In the genomic region with DNA sequence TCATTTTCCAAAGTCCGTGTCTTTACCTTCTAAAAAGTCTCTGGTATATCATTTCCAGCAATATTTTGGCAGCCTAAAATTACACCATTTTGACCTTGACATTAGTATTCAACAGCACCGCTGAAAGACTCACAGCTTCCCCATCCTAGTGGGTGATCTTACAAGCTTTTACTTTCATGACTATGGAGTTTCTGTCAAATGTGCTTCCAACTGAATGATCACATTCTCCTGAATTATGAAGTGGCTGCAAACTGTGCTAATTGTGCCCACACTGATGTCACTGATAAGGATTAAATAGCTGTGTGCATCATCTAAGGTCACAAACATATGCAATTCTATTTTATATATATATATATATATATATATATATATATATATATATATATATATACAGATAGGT, we compare ENCODE assay signal across 16 mouse cellular contexts.
"Had no signal": no experiment of that assay in that cellular context is flagged by ENCODE, and none has a peak within 500 bp of the region (broad histone marks: within the 10 kb centered on the region; RNA-seq: fewer than 3 reads in every experiment).

No protein-coding gene starts in this region.

- H3K4me2 ChIP-seq: neural tube, embryonic 12.5 days; neural tube, embryonic 13.5 days; neural tube, embryonic 15.5 days; stomach, embryonic 15.5 days had no signal

- H3K27ac ChIP-seq: neural tube, embryonic 12.5 days; neural tube, embryonic 13.5 days; neural tube, embryonic 15.5 days; stomach, embryonic 15.5 days; stomach, postnatal 0 days had no signal

- H3K9ac ChIP-seq: neural tube, embryonic 12.5 days; neural tube, embryonic 13.5 days; neural tube, embryonic 15.5 days; stomach, embryonic 15.5 days had no signal

- H3K27me3 ChIP-seq: neural tube, embryonic 12.5 days; neural tube, embryonic 13.5 days; neural tube, embryonic 15.5 days; stomach, embryonic 15.5 days had no signal

- H3K4me3 ChIP-seq: neural tube, embryonic 12.5 days; neural tube, embryonic 13.5 days; neural tube, embryonic 15.5 days; stomach, embryonic 15.5 days had no signal

- DNase-seq: right cerebral cortex, adult 18-20 months; right cerebral cortex, postnatal 14 days; right cerebral cortex, postnatal 25 days; right cerebral cortex, postnatal 4 days; spleen, adult 18-20 months; thymus, adult 18-20 months; thymus, adult 2 months; thymus, postnatal 14 days; thymus, postnatal 25 days; thymus, postnatal 36 days; thymus, postnatal 4 days had no signal

- H3K4me1 ChIP-seq: neural tube, embryonic 12.5 days; neural tube, embryonic 15.5 days; stomach, embryonic 15.5 days had no signal

- H3K36me3 ChIP-seq: neural tube, embryonic 12.5 days; neural tube, embryonic 13.5 days; neural tube, embryonic 15.5 days; stomach, embryonic 15.5 days had no signal

- H3K9me3 ChIP-seq: neural tube, embryonic 12.5 days; neural tube, embryonic 13.5 days; neural tube, embryonic 15.5 days; stomach, embryonic 15.5 days had no signal
